Mouse (Mus musculus): ENCODE data around the gene Nol9. TPM values are rescaled to one million over a fixed set of nuclear protein-coding genes. Genes with fewer than 3 reads are reported as not detected.
A peak's percentile ranks its signal among the peaks of the same experiment; 100 is the strongest.

Nol9 gene
- total and polyA plus RNA-seq, 2 experiments from 2014 or later: 17.1 to 33.0 TPM

DNA sequence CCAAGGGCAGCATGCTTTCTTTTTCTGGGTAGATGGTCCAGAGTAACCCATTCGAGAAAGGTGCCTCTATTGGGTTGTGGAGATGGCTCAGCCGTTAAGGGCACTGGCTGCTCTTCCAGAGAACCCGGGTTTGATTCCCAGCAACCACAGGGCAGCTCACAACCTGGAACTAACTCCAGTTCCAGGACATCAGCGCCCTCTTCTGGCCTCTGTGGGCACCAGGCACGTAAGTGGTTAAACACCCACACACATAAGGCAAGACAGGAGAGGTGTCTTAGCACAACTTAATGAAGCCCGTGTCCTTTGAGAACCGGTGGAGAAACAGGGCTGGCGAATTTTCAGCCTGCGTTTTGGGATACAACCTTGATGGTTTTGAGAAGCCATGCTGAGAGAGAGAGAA is 35.4 kb downstream of the Nol9 start:
- H3K9me3 ChIP-seq (ENCODE audit: low read length): no peaks in the 10 kb centered on the region
- H3K4me3 ChIP-seq (ENCODE audit: low read length): no peak overlapping the region
- H3K4me1 ChIP-seq (ENCODE audit: insufficient read depth, low read length): 0 out of 2 replicates have a peak, but pooled peaks cover 8% of the 10 kb centered on the region
- TF ChIP-seq CTCF (IDR thresholded peaks at IDR 0.05; ENCODE audit: low read depth): peak; percentile 16; the same call in 1 of the 2 replicates
- no peak overlapping the region for H3K9ac ChIP-seq (replicated peaks; ENCODE audit: low read length)
- no peaks in the 10 kb centered on the region for H3K27me3 ChIP-seq (ENCODE audit: insufficient read depth, low read length)
- 89% methylated on average over 9 of the region's 9 CpGs for WGBS
- no peak for ATAC-seq
- no peak for DNase-seq (ENCODE audit: low spot score)
- H3K36me3 ChIP-seq (ENCODE audit: insufficient read depth, low read length): no peaks in the 10 kb centered on the region
- no peak overlapping the region for H3K27ac ChIP-seq
- H3K4me2 ChIP-seq (ENCODE audit: low read depth, low read length): no peak overlapping the region

DNA sequence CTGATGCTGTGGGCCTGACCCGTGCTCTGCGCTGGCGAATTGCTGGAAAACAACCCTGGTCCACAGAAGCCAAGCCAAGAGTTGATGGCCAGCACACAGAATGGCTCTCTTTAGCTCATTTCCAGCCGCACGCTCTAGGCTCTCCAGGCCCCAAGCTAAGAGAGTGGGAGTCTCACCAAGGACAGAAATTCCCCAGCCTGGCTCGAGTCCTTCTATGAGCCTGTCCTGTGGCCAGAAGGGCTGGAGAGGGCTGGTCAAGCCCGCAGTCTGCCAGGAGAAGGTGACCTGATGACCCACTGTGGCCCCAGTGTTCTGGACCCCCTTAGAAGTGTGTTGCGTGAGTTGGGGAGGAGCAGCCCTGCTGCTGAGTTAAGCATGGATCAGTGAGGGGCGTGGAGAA is 38.1 kb downstream of the Nol9 start:
- 82% methylated on average over 9 of the region's 9 CpGs for WGBS
- H3K36me3 ChIP-seq (ENCODE audit: insufficient read depth, low read length): no peaks in the 10 kb centered on the region

DNA sequence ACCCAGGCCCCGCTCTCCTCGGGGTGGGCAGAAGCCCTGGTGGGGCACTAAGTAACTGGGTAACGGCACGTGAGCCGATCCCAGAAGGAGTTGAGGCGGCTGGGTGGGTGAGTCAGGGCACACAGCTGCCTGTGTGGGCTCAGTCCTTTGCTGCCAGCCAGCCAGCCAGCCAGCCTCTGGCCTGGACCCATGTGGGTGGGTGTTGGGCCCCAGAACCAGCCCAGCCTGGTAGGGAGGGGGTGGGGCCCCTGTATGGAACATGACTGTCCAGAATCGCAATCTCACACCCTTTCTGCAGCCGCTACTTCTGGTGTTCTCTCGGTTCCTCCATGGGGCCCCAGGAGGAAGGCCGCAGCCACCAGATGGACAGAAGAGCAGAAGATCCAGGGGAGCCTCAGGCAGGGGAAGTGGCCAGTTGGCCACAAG is 39.0 kb downstream of the Nol9 start:
- H3K9me3 ChIP-seq (ENCODE audit: low read length): no peaks in the 10 kb centered on the region
- 0 out of 2 replicates have a peak, but pooled peaks cover 8% of the 10 kb centered on the region for H3K4me1 ChIP-seq (ENCODE audit: insufficient read depth, low read length)
- no peak overlapping the region for H3K4me2 ChIP-seq (ENCODE audit: low read depth, low read length)
- WGBS: 83% methylated on average over 10 of the region's 10 CpGs
- DNase-seq (ENCODE audit: low spot score) (no peak), ATAC-seq (no peak)
- H3K27ac ChIP-seq: no peak overlapping the region
- no peak overlapping the region for H3K9ac ChIP-seq (replicated peaks; ENCODE audit: low read length)
- H3K36me3 ChIP-seq (ENCODE audit: insufficient read depth, low read length): no peaks in the 10 kb centered on the region
- H3K4me3 ChIP-seq (ENCODE audit: low read length): no peak overlapping the region
- H3K27me3 ChIP-seq (ENCODE audit: insufficient read depth, low read length): no peaks in the 10 kb centered on the region
- no peak for TF ChIP-seq CTCF (IDR thresholded peaks at IDR 0.05; ENCODE audit: low read depth)

More for the DNA sequence above, 38.1 kb downstream of the Nol9 start:
- no peak overlapping the region for H3K4me3 ChIP-seq (ENCODE audit: low read length)
- H3K9me3 ChIP-seq (ENCODE audit: low read length): no peaks in the 10 kb centered on the region
- no peak overlapping the region for H3K4me2 ChIP-seq (ENCODE audit: low read depth, low read length)
- DNase-seq (ENCODE audit: low spot score) (no peak), ATAC-seq (no peak)
- 0 out of 2 replicates have a peak, but pooled peaks cover 8% of the 10 kb centered on the region for H3K4me1 ChIP-seq (ENCODE audit: insufficient read depth, low read length)
- H3K27ac ChIP-seq: no peak overlapping the region
- H3K27me3 ChIP-seq (ENCODE audit: insufficient read depth, low read length): no peaks in the 10 kb centered on the region
- no peak overlapping the region for H3K9ac ChIP-seq (replicated peaks; ENCODE audit: low read length)
- no peak for TF ChIP-seq CTCF (IDR thresholded peaks at IDR 0.05; ENCODE audit: low read depth)

DNA sequence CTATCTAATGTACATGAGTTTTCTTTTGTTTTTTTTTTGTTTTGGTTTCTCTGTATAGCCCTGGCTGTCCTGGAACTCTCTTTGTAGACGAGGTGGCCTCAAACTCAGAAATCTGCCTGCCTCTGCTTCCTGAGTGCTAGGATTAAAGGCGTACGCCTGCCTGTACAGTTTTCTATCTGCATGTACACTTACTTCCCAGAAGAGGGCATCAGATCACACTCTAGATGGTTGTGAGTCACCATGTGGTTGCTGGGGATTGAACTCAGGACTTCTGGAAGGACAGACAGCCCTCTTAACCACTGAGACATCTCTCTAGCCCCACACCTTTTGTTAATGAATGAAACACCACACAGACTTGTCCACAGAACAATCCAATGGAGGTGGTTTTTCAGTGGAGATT is 40.1 kb downstream of the Nol9 start:
- DNase-seq (ENCODE audit: low spot score): no peak
- H3K4me3 ChIP-seq (ENCODE audit: low read length): no peak overlapping the region
- H3K36me3 ChIP-seq (ENCODE audit: insufficient read depth, low read length): no peaks in the 10 kb centered on the region
- H3K4me2 ChIP-seq (ENCODE audit: low read depth, low read length): no peak overlapping the region
- 0 out of 2 replicates have a peak, but pooled peaks cover 3% of the 10 kb centered on the region for H3K4me1 ChIP-seq (ENCODE audit: insufficient read depth, low read length)
- no peak for TF ChIP-seq CTCF (IDR thresholded peaks at IDR 0.05; ENCODE audit: low read depth)
- H3K27ac ChIP-seq: no peak overlapping the region
- H3K27me3 ChIP-seq (ENCODE audit: insufficient read depth, low read length): no peaks in the 10 kb centered on the region
- H3K9me3 ChIP-seq (ENCODE audit: low read length): no peaks in the 10 kb centered on the region
- WGBS: 94% methylated on average over 3 of the region's 3 CpGs
- ATAC-seq: no peak
- H3K9ac ChIP-seq (replicated peaks; ENCODE audit: low read length): no peak overlapping the region

DNA sequence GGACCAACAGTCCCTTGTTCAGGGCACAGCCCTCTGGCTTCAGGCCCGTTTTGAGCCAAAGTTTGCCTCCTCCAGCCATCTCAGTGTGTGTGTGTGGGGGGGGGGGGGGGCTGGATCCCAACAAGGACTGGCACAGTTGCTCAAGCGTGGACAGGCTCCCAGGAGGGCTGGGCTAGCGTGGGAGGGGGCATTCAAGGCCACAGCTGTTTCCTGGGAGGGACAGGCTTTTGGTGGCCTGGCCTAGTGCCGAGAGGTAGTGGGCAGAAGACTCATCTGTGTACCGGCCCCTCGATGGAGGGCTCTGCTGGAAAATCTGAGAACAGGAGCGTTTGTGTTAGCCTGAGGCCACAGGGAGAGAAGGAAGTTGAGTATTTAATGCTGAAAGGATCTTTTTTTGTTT is 40.8 kb downstream of the Nol9 start:
- no peaks in the 10 kb centered on the region for H3K9me3 ChIP-seq (ENCODE audit: low read length)
- H3K4me1 ChIP-seq (ENCODE audit: insufficient read depth, low read length): 0 out of 2 replicates have a peak, but pooled peaks cover 3% of the 10 kb centered on the region
- H3K36me3 ChIP-seq (ENCODE audit: insufficient read depth, low read length): no peaks in the 10 kb centered on the region
- H3K9ac ChIP-seq (replicated peaks; ENCODE audit: low read length): no peak overlapping the region
- DNase-seq (ENCODE audit: low spot score) (no peak), ATAC-seq (0 out of 2 replicates have a peak, but pooled peaks have one; percentile 21)
- no peak overlapping the region for H3K4me2 ChIP-seq (ENCODE audit: low read depth, low read length)
- H3K27me3 ChIP-seq (ENCODE audit: insufficient read depth, low read length): no peaks in the 10 kb centered on the region
- no peak for TF ChIP-seq CTCF (IDR thresholded peaks at IDR 0.05; ENCODE audit: low read depth)
- WGBS: 42% methylated on average over 7 of the region's 7 CpGs
- no peak overlapping the region for H3K4me3 ChIP-seq (ENCODE audit: low read length)
- no peak overlapping the region for H3K27ac ChIP-seq

DNA sequence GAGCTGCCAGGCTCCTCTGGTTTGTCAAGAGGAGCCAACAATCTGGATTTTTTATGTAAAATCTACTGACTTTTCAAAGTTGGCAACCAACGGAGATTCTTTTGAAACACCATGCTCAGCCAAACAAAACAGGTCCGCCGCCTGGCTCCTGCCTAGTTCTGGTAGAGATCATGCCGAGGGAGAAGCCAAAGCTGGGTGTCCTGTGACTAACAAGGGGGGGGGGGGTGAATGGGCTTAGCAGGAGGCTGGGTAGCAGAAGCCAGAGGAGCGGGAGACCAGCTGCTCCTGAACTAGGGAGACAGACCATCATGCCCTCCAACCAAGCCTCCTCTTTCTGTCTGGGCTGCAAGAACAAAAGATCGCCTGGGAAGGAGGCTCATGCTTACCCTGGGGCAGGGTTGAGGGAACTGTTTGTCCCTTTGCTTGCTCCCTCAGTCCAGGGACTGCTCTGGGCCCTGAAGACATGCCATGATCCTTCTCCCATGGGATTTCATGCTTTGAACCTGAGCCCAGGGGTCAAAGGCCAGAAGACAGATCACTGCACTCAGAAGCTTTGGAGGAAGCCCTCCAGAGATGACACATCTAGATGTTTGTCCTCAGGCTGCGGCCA is 44.6 kb downstream of the Nol9 start:
- H3K27ac ChIP-seq: no peak overlapping the region
- H3K4me2 ChIP-seq (ENCODE audit: low read depth, low read length): no peak overlapping the region
- DNase-seq (ENCODE audit: low spot score) (no peak), ATAC-seq (no peak)
- H3K36me3 ChIP-seq (ENCODE audit: insufficient read depth, low read length): no peaks in the 10 kb centered on the region
- WGBS: 47% methylated on average over 7 of the region's 7 CpGs
- H3K4me3 ChIP-seq (ENCODE audit: low read length): no peak overlapping the region
- peaks cover 15% of the 10 kb centered on the region for H3K4me1 ChIP-seq (ENCODE audit: insufficient read depth, low read length)
- H3K9me3 ChIP-seq (ENCODE audit: low read length): no peaks in the 10 kb centered on the region
- TF ChIP-seq CTCF (IDR thresholded peaks at IDR 0.05; ENCODE audit: low read depth): no peak
- H3K9ac ChIP-seq (replicated peaks; ENCODE audit: low read length): no peak overlapping the region
- H3K27me3 ChIP-seq (ENCODE audit: insufficient read depth, low read length): no peaks in the 10 kb centered on the region

DNA sequence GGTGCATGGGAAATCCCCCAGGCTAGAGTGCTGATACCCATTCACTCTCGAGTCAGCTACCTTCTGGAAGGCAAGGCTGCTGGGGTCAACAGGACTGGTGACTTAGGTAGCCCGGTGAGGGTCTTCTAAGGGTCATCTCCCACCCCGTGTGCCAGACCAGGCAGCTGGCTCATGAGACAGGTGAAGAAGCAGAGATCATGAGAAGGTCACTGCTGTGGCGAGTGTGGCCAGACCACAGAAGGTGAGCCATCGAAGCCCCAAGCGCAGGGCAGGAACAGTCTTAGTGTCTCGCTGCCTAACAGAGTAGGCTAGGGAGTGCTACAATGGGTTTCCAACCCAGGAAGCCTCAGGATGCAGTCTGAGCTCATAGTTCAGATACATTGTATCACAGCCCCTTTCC is 45.5 kb downstream of the Nol9 start:
- Histone ChIP-seq H3K4me3 (ENCODE audit: low read length) (no peak overlapping the region), H3K27me3 (ENCODE audit: insufficient read depth, low read length) (no peaks in the 10 kb centered on the region), H3K9me3 (ENCODE audit: low read length) (no peaks in the 10 kb centered on the region), H3K4me2 (ENCODE audit: low read depth, low read length) (no peak overlapping the region), H3K4me1 (ENCODE audit: insufficient read depth, low read length) (peaks cover 15% of the 10 kb centered on the region), H3K36me3 (ENCODE audit: insufficient read depth, low read length) (no peaks in the 10 kb centered on the region), H3K9ac (replicated peaks; ENCODE audit: low read length) (no peak overlapping the region), H3K27ac (no peak overlapping the region)
- DNase-seq (ENCODE audit: low spot score): no peak
- no peak for TF ChIP-seq CTCF (IDR thresholded peaks at IDR 0.05; ENCODE audit: low read depth)
- 91% methylated on average over 7 of the region's 7 CpGs for WGBS
- no peak for ATAC-seq

Data from hindbrain, postnatal 0 days (tissue).